Mouse (Mus musculus): ENCODE data around the gene Cyth2.

Cyth2 gene

GRCm38 (mm10) chr7:45813787-45814779, at the start of gene Cyth2:
Gene Cyth2 (minus strand): TSS chr7:45814581.
- in situ Hi-C loops (cut with MboI; ENCODE audit: low sequenced_read_pairs) = no loop called here

- in situ Hi-C loops (cut with MboI; ENCODE audit: low sequenced_read_pairs) = no loop called here
Measured at GRCm38 (mm10) chr7:45862804-45863203, 48.4 kb upstream of the Cyth2 start.

- in situ Hi-C loops (cut with MboI; ENCODE audit: low sequenced_read_pairs) = no loop called here
Measured at GRCm38 (mm10) chr7:45859008-45859407, 44.6 kb upstream of the Cyth2 start.

GRCm38 (mm10) chr7:45856950-45857901, 42.8 kb upstream of the Cyth2 start:
- in situ Hi-C loops (cut with MboI; ENCODE audit: low sequenced_read_pairs) = no loop called here

- in situ Hi-C loops (cut with MboI; ENCODE audit: low sequenced_read_pairs) = no loop called here
Measured at GRCm38 (mm10) chr7:45853089-45853488, 38.7 kb upstream of the Cyth2 start.

- in situ Hi-C loops (cut with MboI; ENCODE audit: low sequenced_read_pairs) = no loop called here
Measured at GRCm38 (mm10) chr7:45850661-45851060, 36.3 kb upstream of the Cyth2 start.

- in situ Hi-C loops (cut with MboI; ENCODE audit: low sequenced_read_pairs) = no loop called here
Measured at GRCm38 (mm10) chr7:45848447-45849027, 34.2 kb upstream of the Cyth2 start.

- in situ Hi-C loops (cut with MboI; ENCODE audit: low sequenced_read_pairs) = no loop called here
Measured at GRCm38 (mm10) chr7:45842950-45843744, 28.8 kb upstream of the Cyth2 start.

- in situ Hi-C loops (cut with MboI; ENCODE audit: low sequenced_read_pairs) = no loop called here
Measured at GRCm38 (mm10) chr7:45833924-45834323, 19.5 kb upstream of the Cyth2 start.

- in situ Hi-C loops (cut with MboI; ENCODE audit: low sequenced_read_pairs) = no loop called here
Measured at GRCm38 (mm10) chr7:45833148-45833790, 18.9 kb upstream of the Cyth2 start.

GRCm38 (mm10) chr7:45832428-45832827, 18.0 kb upstream of the Cyth2 start:
- in situ Hi-C loops (cut with MboI; ENCODE audit: low sequenced_read_pairs) = no loop called here

- in situ Hi-C loops (cut with MboI; ENCODE audit: low sequenced_read_pairs) = no loop called here
Measured at GRCm38 (mm10) chr7:45831128-45831525, 16.7 kb upstream of the Cyth2 start.

GRCm38 (mm10) chr7:45830427-45831127, 16.2 kb upstream of the Cyth2 start, which contains the start of gene Grwd1:
Gene Grwd1 (minus strand): TSS chr7:45830944.
- in situ Hi-C loops (cut with MboI; ENCODE audit: low sequenced_read_pairs) = no loop called here

- in situ Hi-C loops (cut with MboI; ENCODE audit: low sequenced_read_pairs) = no loop called here
Measured at GRCm38 (mm10) chr7:45826631-45827030, 12.2 kb upstream of the Cyth2 start.

GRCm38 (mm10) chr7:45824598-45824997, 10.2 kb upstream of the Cyth2 start, which contains the start of gene Kcnj14:
Gene Kcnj14 (minus strand): TSS chr7:45824782.
- in situ Hi-C loops (cut with MboI; ENCODE audit: low sequenced_read_pairs) = no loop called here

- in situ Hi-C loops (cut with MboI; ENCODE audit: low sequenced_read_pairs) = no loop called here
Measured at GRCm38 (mm10) chr7:45820913-45821312, 6.5 kb upstream of the Cyth2 start.

GRCm38 (mm10) chr7:45819843-45820242, 5.5 kb upstream of the Cyth2 start:
- in situ Hi-C loops (cut with MboI; ENCODE audit: low sequenced_read_pairs) = no loop called here

GRCm38 (mm10) chr7:45815984-45816351, 1.6 kb upstream of the Cyth2 start:
- in situ Hi-C loops (cut with MboI; ENCODE audit: low sequenced_read_pairs) = no loop called here

All from CH12F3 (cell line).